ENCODE assay signal across 15 mouse cellular contexts in the genomic region with DNA sequence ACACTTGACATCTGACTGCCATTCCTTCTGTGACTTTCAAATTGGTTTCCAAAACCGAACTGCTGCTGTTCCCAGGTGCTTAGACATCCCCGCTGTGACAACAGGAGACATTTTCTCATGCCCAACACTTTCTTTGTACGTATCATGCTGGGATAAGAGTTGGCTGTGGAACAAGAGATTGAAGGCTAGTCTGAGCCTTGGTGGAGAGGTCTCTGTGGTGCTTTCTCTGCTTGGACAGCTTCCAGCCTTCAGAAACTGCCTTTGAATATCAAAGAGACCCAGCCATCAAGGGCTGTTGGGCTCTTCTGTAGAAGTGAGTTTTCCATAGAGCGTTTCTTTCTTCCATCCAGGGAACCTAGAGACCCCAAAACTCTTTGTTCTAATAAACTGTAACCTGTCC.
"Had no signal": no experiment of that assay in that cellular context is flagged by ENCODE, and none has a peak within 500 bp of the region (broad histone marks: within the 10 kb centered on the region; RNA-seq: fewer than 3 reads in every experiment).

No protein-coding gene starts in this region.

- H3K4me3 ChIP-seq: limb, embryonic 13.5 days; megakaryocyte, embryonic 14.5 days; myocyte had no signal

- H3K27ac ChIP-seq: kidney, postnatal 0 days; limb, embryonic 13.5 days; liver, embryonic 14.5 days; stomach, postnatal 0 days had no signal

- H3K4me1 ChIP-seq: limb, embryonic 13.5 days; megakaryocyte, embryonic 14.5 days had no signal

- DNase-seq: kidney, adult 11 months; kidney, adult 9 months; kidney, postnatal 36 days; layer of hippocampus, adult 9-11 months; layer of hippocampus, postnatal 36 days; lung, adult 18-20 months; lung, postnatal 10 days; lung, postnatal 4 days; thymus, postnatal 4 days had no signal

- H3K9me3 ChIP-seq: limb, embryonic 13.5 days; megakaryocyte, embryonic 14.5 days had no signal

- H3K9ac ChIP-seq: limb, embryonic 13.5 days; liver, embryonic 14.5 days had no signal

- H3K4me2 ChIP-seq: limb, embryonic 13.5 days had no signal

- H3K36me3 ChIP-seq: limb, embryonic 13.5 days had no signal

- H3K27me3 ChIP-seq: limb, embryonic 13.5 days; megakaryocyte, embryonic 14.5 days had no signal
